Mouse (Mus musculus) bone marrow, adult 2 months (tissue): Measurements from ENCODE around the gene Meox1.

Experiments
- CTCF ChIP-seq: fragments of 200-500 bp; IDR thresholded peaks from 2 replicates; pipeline ENCODE4 v1.5.1; 2011; ENCODE audit warnings: low read length, control low read depth; ENCODE audit not compliant: control insufficient read depth, insufficient read depth
- POLR2A ChIP-seq: fragments of 200-500 bp; IDR thresholded peaks from 2 replicates; pipeline ENCODE4 v1.6.1; 2011; ENCODE audit warnings: low read depth, mild to moderate bottlenecking, control low read depth, low read length, borderline replicate concordance; ENCODE audit not compliant: control insufficient read depth

GRCm38 (mm10) chr11:101935743-101936142 lies 41.6 kb upstream of the Meox1 start:
- TF ChIP-seq POLR2A = no peak
- no peak for TF ChIP-seq CTCF
